Mouse (Mus musculus) E14TG2a.4 (cell line): ENCODE data around the gene Zc3h4.
"Not testable (repeated sequence)": the region's sequence is repeated elsewhere in the genome, so short reads cannot be mapped to it uniquely, and the experiment has no call there.

Experiments
- CTCF ChIP-seq: conservative IDR thresholded peaks from 2 replicates; pipeline ENCODE4 v1.5.1; 2014; ENCODE audit warnings: low read length
- NANOG ChIP-seq: IDR thresholded peaks from 2 replicates; pipeline ENCODE4 v1.6.1; 2014; ENCODE audit warnings: borderline replicate concordance, low read length, mixed read lengths

DNA sequence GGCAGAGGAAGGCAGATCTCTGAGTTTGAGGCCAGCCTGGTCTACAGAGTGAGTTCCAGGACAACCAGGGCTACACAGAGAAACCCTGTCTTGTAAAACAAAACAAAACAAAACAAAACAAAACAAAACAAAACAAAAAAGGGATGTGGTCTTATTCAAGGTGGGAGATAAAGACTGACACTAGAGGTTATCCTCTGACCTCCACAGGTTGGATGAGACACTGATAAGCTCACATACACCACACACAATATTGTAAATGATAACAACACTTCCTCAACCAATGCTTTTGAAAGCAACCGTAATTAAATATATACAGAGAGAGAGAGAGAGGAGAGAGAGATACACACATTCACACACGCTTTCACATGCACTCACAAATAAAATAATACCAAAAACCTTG lies 10.8 kb upstream of the Zc3h4 start:
- not testable (repeated sequence) for TF ChIP-seq CTCF, NANOG
